Mouse (Mus musculus) midbrain, embryonic 12.5 days (tissue): ENCODE results near the gene Tmem108. TPM values are rescaled to one million over a fixed set of nuclear protein-coding genes. Genes with fewer than 3 reads are reported as not detected.

Experiments used
- ATAC-seq: fragments of 200-750 bp; cut with Nextera tagmentation; 2 replicates; pipeline ENCODE4 v1.8.0; 2017; ENCODE audit warnings: low read depth, moderate TSS enrichment, moderate library complexity; ENCODE audit not compliant: low FRiP score
- H3K27ac ChIP-seq: fragments of 300-500 bp; sonication (generic); replicated peaks from 2 replicates; pipeline ENCODE4 v1.5.1; 2016; ENCODE audit warnings: mild to moderate bottlenecking
- H3K27me3 ChIP-seq: fragments of 300-500 bp; sonication (generic); 2 replicates; pipeline ENCODE4 v1.6.1; 2016; ENCODE audit warnings: mild to moderate bottlenecking
- H3K36me3 ChIP-seq: fragments of 300-500 bp; sonication (generic); 2 replicates; pipeline ENCODE4 v1.6.1; 2016
- H3K4me1 ChIP-seq: fragments of 300-500 bp; sonication (generic); 2 replicates; pipeline ENCODE4 v1.6.1; 2016
- H3K4me2 ChIP-seq: fragments of 300-500 bp; sonication (generic); replicated peaks from 2 replicates; pipeline ENCODE4 v1.6.1; 2016; ENCODE audit warnings: mild to moderate bottlenecking, moderate library complexity
- H3K4me3 ChIP-seq: fragments of 300-500 bp; sonication (generic); 2 replicates; pipeline ENCODE4 v1.5.1; 2016; ENCODE audit warnings: mild to moderate bottlenecking
- H3K9ac ChIP-seq: fragments of 300-500 bp; sonication (generic); replicated peaks from 2 replicates; pipeline ENCODE4 v1.6.1; 2016; ENCODE audit warnings: mild to moderate bottlenecking, moderate library complexity
- H3K9me3 ChIP-seq: fragments of 300-500 bp; sonication (generic); 2 replicates; pipeline ENCODE4 v1.6.1; 2016; ENCODE audit warnings: mild to moderate bottlenecking
- WGBS: fragments of 180-500 bp; shearing (Covaris S2); methylation state at CpG from one replicate; pipeline ENCODE4 v1.1.7; 2016; 5-methylcytosine and 5-hydroxymethylcytosine counted together
- polyA plus RNA-seq: library from polyadenylated mRNA; unstranded; fragments of >200 nt; fragmentation: Nextera tagmentation; extraction: Ambion mirVana; gene quantifications from 2 replicates; pipeline ENCODE4 v1.2.1, GENCODE M21; 2016

Tmem108 gene
- polyA plus RNA-seq, 1 experiment from 2014 or later = 14.0 TPM

DNA sequence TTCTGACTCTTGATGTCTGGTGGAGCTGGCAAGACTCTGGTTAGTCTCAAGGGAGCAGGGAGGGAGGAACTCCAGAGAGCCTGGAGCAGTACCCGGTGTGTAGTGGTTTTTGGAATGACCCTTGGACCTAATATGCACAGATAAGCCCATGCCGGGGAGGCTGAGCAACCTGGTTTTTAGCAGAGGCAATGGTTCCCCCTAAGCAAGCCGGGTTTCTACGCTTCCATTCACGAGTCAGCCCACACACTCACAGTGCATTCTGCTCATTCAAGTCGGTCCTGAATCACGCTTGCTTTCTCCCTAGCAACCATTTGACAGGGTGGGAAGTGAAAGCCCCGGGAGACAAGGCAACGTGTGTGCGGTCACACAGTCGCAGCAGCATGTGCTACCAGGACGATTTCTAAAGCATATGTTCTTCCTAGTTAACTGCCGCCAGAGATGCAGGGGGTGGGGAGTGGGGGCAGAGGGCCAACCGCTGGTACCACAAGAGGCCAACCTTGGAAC, 259.7 kb downstream of the Tmem108 start:
- Histone ChIP-seq H3K9ac (no peak overlapping the region), H3K36me3 (no peaks in the 10 kb centered on the region), H3K27me3 (peaks cover 46% of the 10 kb centered on the region), H3K27ac (0 out of 2 replicates have a peak overlapping the region, but pooled peaks have one; percentile 30), H3K4me2 (peak overlapping the region; percentile 21), H3K4me3 (no peak overlapping the region), H3K9me3 (no peaks in the 10 kb centered on the region), H3K4me1 (peaks cover 56% of the 10 kb centered on the region)
- peak; percentile 63 for ATAC-seq
- WGBS = 12% methylated on average over 14 of the region's 14 CpGs

DNA sequence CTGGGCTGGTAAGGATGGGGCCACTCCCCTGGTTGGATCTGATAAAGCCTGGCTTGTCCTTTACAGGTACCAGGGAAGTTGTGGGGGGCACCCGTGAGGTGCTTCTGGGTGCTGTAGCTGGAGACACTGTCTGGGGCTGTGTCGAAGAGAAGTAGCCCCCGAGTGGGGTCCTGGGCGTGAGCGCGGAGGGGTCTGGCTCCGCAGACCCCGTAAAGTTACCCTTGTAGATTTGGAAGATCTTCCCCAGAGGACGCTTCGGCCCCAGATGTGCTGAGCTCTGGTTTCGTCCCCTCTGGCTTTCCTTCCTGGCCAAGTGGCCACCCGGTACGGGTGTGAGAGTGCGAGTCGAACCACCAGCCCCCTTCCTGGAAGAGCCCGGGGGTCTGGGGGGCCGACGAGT, 262.3 kb downstream of the Tmem108 start:
- ATAC-seq = no peak
- WGBS = 92% methylated on average over 18 of the region's 18 CpGs
- H3K4me3 ChIP-seq = no peak overlapping the region
- H3K27me3 ChIP-seq = peaks cover 58% of the 10 kb centered on the region
- peaks cover 39% of the 10 kb centered on the region for H3K4me1 ChIP-seq
- H3K9ac ChIP-seq = no peak overlapping the region
- no peak overlapping the region for H3K27ac ChIP-seq
- no peaks in the 10 kb centered on the region for H3K9me3 ChIP-seq
- no peak overlapping the region for H3K4me2 ChIP-seq
- no peaks in the 10 kb centered on the region for H3K36me3 ChIP-seq

DNA sequence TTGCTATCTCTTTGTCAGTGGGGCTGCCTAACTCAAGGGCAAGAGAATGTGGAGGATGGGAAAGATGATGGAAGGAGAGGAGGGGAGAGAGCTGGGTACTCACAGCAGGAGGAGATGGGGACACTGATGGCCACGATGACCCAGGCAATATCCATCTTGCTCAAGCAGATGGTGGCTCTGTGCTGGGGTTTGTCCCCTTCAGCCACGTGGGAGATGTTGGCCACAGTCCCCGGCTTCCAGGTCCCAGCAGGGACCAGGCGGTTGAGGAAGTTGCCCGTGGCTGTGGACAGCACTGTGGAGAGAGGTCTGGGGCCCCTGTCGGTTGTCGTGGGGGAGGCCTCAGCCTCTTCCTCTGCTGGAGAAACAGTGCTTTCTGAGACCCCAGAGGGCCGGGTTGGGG, 262.9 kb downstream of the Tmem108 start:
- Histone ChIP-seq H3K4me2 (no peak overlapping the region), H3K27me3 (peaks cover 58% of the 10 kb centered on the region), H3K9ac (no peak overlapping the region), H3K4me3 (no peak overlapping the region), H3K4me1 (peaks cover 33% of the 10 kb centered on the region), H3K36me3 (no peaks in the 10 kb centered on the region), H3K27ac (no peak overlapping the region), H3K9me3 (no peaks in the 10 kb centered on the region)
- WGBS = 80% methylated on average over 8 of the region's 8 CpGs
- no peak for ATAC-seq

DNA sequence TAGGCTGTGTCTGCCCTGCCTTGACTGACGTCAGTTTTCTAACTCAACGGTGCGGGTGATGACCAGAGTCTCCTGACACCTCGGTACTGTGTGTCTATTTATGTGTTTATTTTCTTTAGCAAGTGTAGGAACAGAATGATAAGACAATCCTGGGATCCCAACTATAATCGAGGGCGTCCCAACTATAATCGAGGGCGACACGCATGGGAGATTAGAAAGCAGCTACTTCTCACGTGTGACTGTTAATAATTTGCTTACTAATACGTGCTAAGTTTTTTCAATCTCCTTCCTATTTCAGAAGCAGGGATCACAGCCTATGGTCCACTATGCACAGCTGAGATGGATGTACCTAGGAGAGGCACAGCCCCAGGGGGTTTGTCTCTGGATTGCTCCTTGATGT, 266.2 kb downstream of the Tmem108 start:
- 88% methylated on average over 11 of the region's 11 CpGs for WGBS
- H3K27me3 ChIP-seq = peaks cover 67% of the 10 kb centered on the region
- no peak for ATAC-seq

DNA sequence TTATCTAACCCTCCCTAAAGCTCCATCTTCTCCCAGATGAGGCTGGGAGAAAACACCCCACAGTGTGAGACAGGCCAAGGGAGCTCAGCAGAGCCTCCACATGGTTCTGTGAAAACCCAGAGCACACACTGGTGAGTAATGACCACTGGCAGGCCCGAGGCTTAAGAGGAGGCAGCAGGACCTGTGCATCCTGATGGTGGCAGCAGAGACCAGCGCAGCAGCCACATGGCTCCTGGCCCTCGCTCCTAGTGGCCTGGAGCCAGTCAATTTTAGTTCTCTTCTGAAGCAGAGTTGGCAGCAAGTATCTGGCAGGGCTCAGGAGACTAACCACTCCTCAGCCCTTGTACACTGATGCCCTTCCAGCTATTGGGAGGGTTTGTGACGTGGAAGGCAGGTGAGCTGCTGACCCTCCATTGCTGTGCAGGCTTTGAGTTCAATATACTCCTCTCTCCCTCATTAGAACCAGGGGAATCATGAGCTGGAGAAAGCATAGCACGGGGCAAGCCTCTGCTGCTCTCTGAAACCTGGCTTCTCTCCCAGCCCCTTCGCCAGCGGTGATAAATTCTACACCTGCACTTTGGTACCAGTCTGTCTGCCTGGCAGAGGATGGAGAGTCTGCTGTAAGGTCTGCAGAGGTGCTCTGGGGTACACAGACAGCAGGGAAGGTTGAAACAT, 267.2 kb downstream of the Tmem108 start:
- Histone ChIP-seq H3K36me3 (no peaks in the 10 kb centered on the region), H3K4me3 (no peak overlapping the region), H3K4me2 (no peak overlapping the region), H3K9ac (no peak overlapping the region), H3K9me3 (no peaks in the 10 kb centered on the region), H3K27me3 (peaks cover 57% of the 10 kb centered on the region), H3K27ac (no peak overlapping the region), H3K4me1 (peaks cover 5% of the 10 kb centered on the region; the same call in 1 of the 2 replicates)
- 36% methylated on average over 7 of the region's 7 CpGs for WGBS
- ATAC-seq = peak; percentile 72

More for the DNA sequence above, 266.2 kb downstream of the Tmem108 start:
- Histone ChIP-seq H3K9ac (no peak overlapping the region), H3K4me1 (peaks cover 9% of the 10 kb centered on the region; the same call in 1 of the 2 replicates), H3K9me3 (no peaks in the 10 kb centered on the region), H3K4me3 (no peak overlapping the region), H3K36me3 (no peaks in the 10 kb centered on the region), H3K4me2 (no peak overlapping the region), H3K27ac (no peak overlapping the region)

DNA sequence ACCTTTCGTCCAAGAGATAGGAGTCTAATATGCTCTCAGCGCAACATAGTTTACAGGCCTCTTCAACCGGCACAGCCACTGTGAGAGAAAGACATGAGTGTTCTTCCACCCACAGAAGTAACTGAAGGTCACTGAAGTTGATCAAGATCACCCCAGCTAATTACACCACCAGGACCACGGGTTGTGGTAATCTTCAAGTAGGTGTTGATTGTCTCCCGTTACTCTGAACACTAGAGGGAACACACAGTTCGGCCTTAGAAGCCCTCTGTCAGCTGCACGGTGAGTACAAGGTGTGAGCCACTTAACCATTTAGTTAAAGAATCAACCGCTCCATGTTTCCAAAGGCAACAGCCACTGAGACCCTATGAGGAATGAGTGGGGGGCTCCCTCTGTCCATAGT, 269.7 kb downstream of the Tmem108 start:
- no peak overlapping the region for H3K27ac ChIP-seq
- no peak overlapping the region for H3K4me2 ChIP-seq
- peaks cover 4% of the 10 kb centered on the region; the same call in 1 of the 2 replicates for H3K4me1 ChIP-seq
- no peaks in the 10 kb centered on the region for H3K9me3 ChIP-seq
- no peak overlapping the region for H3K4me3 ChIP-seq
- no peak overlapping the region for H3K9ac ChIP-seq
- WGBS = 84% methylated on average over 8 of the region's 8 CpGs
- no peaks in the 10 kb centered on the region for H3K36me3 ChIP-seq
- ATAC-seq = no peak
- H3K27me3 ChIP-seq = peaks cover 36% of the 10 kb centered on the region

DNA sequence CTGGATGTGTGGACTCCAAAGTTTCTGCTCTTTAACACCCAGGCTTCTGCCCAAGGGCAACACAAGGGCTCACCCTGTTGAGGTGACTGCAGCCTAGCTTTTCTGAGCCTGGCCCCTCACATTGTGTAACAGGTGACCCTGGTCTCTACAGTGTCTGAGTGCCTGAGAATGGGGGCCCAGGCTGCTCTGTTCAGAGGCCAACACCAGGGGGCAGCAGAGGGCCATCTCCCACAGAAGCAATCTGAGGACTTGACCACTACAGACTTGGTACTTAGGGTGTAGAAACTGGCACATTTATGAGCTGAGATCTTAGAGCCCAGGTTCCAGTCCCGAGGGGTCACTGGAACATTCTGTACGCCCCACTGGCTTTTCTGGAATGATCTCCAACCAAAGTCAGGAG, 271.2 kb downstream of the Tmem108 start:
- H3K36me3 ChIP-seq = no peaks in the 10 kb centered on the region
- peaks cover 8% of the 10 kb centered on the region; the same call in 1 of the 2 replicates for H3K4me1 ChIP-seq
- peaks cover 29% of the 10 kb centered on the region for H3K27me3 ChIP-seq
- no peak overlapping the region for H3K4me3 ChIP-seq
- no peak overlapping the region for H3K27ac ChIP-seq
- no peaks in the 10 kb centered on the region for H3K9me3 ChIP-seq
- ATAC-seq = peak; percentile 62
- H3K4me2 ChIP-seq = no peak overlapping the region
- 9% methylated on average over 2 of the region's 2 CpGs for WGBS
- no peak overlapping the region for H3K9ac ChIP-seq

DNA sequence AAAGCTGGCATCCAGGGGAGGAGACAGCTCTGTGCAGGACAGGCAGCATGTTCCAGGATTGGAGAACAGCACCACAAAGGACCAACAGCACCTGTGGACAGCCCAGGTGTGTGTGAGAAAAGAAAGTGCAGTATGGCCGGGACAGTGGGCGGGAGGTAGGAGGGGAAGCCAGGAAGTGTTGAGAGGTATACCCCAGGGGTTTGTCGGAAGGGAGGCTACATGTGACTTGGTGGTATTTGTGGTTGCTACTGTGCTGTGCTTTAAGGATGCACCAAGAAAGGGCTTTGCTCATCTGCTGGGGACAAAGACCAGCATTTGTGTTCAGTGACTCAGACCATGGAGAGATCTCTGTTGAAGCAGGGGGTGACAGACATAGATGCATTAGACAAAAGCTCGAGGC, 271.8 kb downstream of the Tmem108 start:
- no peak for ATAC-seq
- Histone ChIP-seq H3K9me3 (no peaks in the 10 kb centered on the region), H3K4me1 (peaks cover 9% of the 10 kb centered on the region; the same call in 1 of the 2 replicates), H3K27ac (no peak overlapping the region), H3K36me3 (no peaks in the 10 kb centered on the region), H3K9ac (no peak overlapping the region), H3K4me3 (no peak overlapping the region), H3K4me2 (no peak overlapping the region), H3K27me3 (peaks cover 25% of the 10 kb centered on the region)
- 86% methylated on average over 4 of the region's 4 CpGs for WGBS

DNA sequence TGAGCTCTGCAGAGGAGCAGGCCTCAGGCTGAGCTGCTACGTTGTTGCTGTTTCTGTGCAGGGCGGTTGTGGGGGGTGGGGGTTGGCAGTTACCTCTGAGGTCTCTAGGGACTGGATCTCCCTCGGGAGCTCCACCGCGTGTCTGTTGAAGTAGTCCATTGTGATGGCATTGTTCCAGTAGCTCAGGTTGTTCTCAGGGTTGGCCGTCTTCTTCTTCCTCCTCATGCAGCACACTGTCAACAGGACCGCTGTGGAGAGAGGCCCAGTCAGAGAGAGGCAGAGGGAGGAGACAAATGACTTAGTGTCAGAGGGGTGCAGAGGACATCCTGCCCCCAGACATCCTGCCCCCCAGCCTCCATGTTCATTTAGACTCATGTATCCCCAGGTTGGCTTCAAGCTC, 272.5 kb downstream of the Tmem108 start:
- H3K9ac ChIP-seq = no peak overlapping the region
- no peak overlapping the region for H3K27ac ChIP-seq
- 0 out of 2 replicates have a peak, but pooled peaks cover 5% of the 10 kb centered on the region for H3K4me1 ChIP-seq
- ATAC-seq = no peak
- no peaks in the 10 kb centered on the region for H3K36me3 ChIP-seq
- H3K27me3 ChIP-seq = peaks cover 22% of the 10 kb centered on the region
- H3K4me3 ChIP-seq = no peak overlapping the region
- no peak overlapping the region for H3K4me2 ChIP-seq
- 54% methylated on average over 7 of the region's 7 CpGs for WGBS
- no peaks in the 10 kb centered on the region for H3K9me3 ChIP-seq

DNA sequence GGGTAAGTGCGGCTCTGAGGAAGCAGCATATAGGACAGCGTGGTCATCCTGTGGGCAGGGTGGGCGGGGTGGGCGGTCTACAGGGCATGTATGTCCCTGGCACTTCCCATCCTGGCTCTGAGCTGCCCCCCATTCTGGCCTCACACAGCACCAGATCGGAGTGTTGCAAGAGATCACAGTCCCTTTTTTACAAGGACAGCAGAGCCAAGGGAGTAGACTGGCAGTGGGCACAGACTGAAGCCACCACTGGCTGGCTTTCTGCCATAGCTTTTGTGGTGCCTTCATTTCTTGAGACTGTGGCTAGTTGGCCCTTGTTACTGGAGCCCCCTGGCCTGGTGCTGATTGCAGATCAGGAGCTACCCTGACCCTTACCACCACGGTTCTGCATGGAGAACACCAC, 275.4 kb downstream of the Tmem108 start:
- Histone ChIP-seq H3K27me3 (peaks cover 3% of the 10 kb centered on the region; the same call in 1 of the 2 replicates), H3K9ac (no peak overlapping the region), H3K27ac (no peak overlapping the region), H3K4me1 (0 out of 2 replicates have a peak, but pooled peaks cover 5% of the 10 kb centered on the region), H3K4me2 (no peak overlapping the region), H3K36me3 (no peaks in the 10 kb centered on the region), H3K9me3 (no peaks in the 10 kb centered on the region), H3K4me3 (no peak overlapping the region)
- 87% methylated on average over 6 of the region's 6 CpGs for WGBS
- no peak for ATAC-seq

DNA sequence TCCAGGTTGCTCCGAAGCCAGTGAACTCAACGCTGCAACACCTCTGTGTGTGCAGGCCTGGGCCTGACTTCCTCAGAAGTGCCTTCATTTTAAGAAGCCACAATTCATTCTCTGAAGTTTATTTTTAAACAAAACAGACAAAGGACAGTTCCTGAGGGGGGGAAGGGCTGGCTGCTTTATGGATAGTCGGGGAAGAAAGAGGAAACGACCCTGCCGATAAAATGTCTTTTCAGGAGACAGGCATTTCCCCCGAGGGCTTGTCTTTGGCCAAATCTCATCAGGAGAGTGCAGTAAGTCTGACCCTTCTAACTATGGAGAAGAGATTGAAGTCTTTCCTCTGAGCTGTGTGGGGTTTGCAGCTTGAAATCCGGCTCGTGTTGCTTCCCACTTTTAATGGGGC, 276.0 kb downstream of the Tmem108 start:
- H3K4me2 ChIP-seq = no peak overlapping the region
- H3K27ac ChIP-seq = no peak overlapping the region
- 49% methylated on average over 8 of the region's 8 CpGs for WGBS
- ATAC-seq = no peak
- no peaks in the 10 kb centered on the region; the same call in 1 of the 2 replicates for H3K27me3 ChIP-seq
- no peak overlapping the region for H3K9ac ChIP-seq
- H3K4me1 ChIP-seq = peaks cover 12% of the 10 kb centered on the region
- H3K36me3 ChIP-seq = no peaks in the 10 kb centered on the region
- no peaks in the 10 kb centered on the region for H3K9me3 ChIP-seq
- H3K4me3 ChIP-seq = no peak overlapping the region

DNA sequence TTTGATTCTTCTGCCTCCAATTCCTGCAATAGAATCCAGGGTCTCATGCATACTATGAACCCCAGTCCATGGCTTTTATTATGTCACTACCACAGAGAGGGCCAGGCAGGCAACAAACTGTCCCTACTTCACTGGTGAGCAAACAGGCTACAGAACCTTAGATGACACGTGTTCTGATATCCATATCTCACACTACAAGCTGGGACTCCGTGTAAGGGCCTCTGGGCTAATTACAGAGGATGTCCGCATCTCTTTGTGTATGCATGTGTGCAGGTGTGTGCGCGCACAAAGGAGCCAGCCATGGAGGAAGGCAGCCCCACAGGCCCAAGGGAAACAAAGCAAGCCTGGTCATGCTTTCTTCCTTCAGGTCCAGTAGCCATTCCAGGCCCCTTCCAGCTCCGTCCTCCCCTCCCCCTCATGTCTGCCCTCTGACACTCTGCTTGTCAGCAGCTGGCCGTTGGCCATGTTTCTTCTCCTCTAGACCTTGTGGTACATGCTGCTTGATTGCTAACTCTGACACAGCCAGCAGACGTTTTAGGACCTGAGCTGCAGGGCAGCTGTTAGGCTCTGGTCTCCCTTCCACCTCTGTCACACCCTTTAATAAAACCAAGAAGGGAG, 280.9 kb downstream of the Tmem108 start:
- ATAC-seq = no peak
- Histone ChIP-seq H3K4me1 (peaks cover 18% of the 10 kb centered on the region), H3K4me2 (no peak overlapping the region), H3K9ac (no peak overlapping the region), H3K4me3 (no peak overlapping the region), H3K36me3 (no peaks in the 10 kb centered on the region), H3K9me3 (no peaks in the 10 kb centered on the region), H3K27ac (peak overlapping the region; percentile 50), H3K27me3 (peaks cover 13% of the 10 kb centered on the region; the same call in 1 of the 2 replicates)
- WGBS = 54% methylated on average over 8 of the region's 8 CpGs
